Mouse (Mus musculus): ENCODE data around the gene Thap4. TPM values are rescaled to one million over a fixed set of nuclear protein-coding genes. Genes with fewer than 3 reads are reported as not detected.
A peak's percentile ranks its signal among the peaks of the same experiment; 100 is the strongest.

Thap4 gene
- polyA plus RNA-seq, 1 experiment from 2014 or later = 39.2 TPM

DNA sequence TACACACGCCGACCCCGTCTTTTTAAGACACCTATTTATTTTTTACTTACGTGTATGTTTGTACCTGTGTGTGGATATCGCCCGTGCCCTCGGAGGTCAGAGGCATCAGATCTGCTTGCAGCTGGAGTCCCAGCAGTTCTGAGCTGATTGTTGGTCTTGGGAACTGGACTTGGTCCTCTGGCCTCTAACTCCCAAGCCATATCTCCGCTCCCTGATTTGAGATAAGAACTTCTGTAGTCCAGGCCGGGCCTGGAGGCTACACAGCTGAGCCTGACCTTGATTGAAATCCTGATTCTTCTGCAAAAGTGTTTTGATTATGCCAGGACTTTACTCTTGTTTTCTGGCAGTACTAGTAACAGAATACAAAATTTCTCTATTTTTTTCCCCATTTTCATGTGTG is 61.9 kb downstream of the Thap4 start:
- Histone ChIP-seq H3K4me1 (ENCODE audit: control insufficient read depth, insufficient read depth, low read length) (0 out of 2 replicates have a peak, but pooled peaks cover 3% of the 10 kb centered on the region), H3K4me3 (replicated peaks; ENCODE audit: low read depth, low read length) (no peak overlapping the region), H3K9me3 (ENCODE audit: control insufficient read depth, low read length) (no peaks in the 10 kb centered on the region), H3K4me2 (ENCODE audit: low read length) (no peak overlapping the region), H3K27me3 (ENCODE audit: control insufficient read depth, insufficient read depth, low read length) (no peaks in the 10 kb centered on the region), H3K36me3 (ENCODE audit: control insufficient read depth, insufficient read depth, low read length) (peaks cover 22% of the 10 kb centered on the region), H3K9ac (replicated peaks; ENCODE audit: low read length) (no peak overlapping the region), H3K27ac (replicated peaks; ENCODE audit: low read depth, low read length) (no peak overlapping the region)
- DNase-seq (no peak), ATAC-seq (ENCODE audit: low FRiP score, low TSS enrichment) (no peak)
- WGBS = 96% methylated on average over 9 of the region's 9 CpGs

DNA sequence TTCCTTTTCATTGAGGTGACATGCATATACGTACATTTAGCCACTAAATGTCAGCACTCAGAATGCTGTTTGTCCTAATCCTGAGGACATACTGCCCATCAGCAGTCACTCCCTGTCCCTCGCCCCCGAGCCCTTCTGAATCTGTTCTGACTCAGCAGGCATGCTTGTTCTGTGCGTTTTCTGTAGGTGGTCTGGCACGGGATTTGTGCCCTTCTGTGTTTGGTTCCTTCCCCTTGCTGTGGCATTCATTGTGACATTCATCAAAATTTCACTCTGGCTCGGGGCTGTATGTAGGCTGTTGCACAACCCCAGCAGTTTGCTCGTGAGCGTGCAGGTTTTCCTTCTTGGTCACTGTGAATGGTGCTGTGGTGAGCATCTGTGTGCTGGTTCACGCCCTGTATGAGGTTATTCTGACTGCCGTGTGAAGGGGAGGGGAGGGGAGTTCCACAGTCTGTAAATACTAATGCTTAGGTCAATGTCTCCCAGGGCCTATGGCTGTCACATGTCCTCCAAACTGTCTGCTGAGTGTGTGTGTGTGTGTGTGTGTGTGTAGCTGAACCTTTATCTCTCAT is 62.8 kb downstream of the Thap4 start:
- no peaks in the 10 kb centered on the region for H3K9me3 ChIP-seq (ENCODE audit: control insufficient read depth, low read length)
- WGBS = 77% methylated on average over 10 of the region's 10 CpGs
- H3K36me3 ChIP-seq (ENCODE audit: control insufficient read depth, insufficient read depth, low read length) = peaks cover 19% of the 10 kb centered on the region
- H3K27ac ChIP-seq (replicated peaks; ENCODE audit: low read depth, low read length) = no peak overlapping the region
- H3K4me1 ChIP-seq (ENCODE audit: control insufficient read depth, insufficient read depth, low read length) = 0 out of 2 replicates have a peak, but pooled peaks cover 8% of the 10 kb centered on the region
- H3K27me3 ChIP-seq (ENCODE audit: control insufficient read depth, insufficient read depth, low read length) = no peaks in the 10 kb centered on the region
- no peak overlapping the region for H3K9ac ChIP-seq (replicated peaks; ENCODE audit: low read length)
- H3K4me3 ChIP-seq (replicated peaks; ENCODE audit: low read depth, low read length) = no peak overlapping the region
- no peak for DNase-seq
- no peak for ATAC-seq (ENCODE audit: low FRiP score, low TSS enrichment)
- H3K4me2 ChIP-seq (ENCODE audit: low read length) = no peak overlapping the region

DNA sequence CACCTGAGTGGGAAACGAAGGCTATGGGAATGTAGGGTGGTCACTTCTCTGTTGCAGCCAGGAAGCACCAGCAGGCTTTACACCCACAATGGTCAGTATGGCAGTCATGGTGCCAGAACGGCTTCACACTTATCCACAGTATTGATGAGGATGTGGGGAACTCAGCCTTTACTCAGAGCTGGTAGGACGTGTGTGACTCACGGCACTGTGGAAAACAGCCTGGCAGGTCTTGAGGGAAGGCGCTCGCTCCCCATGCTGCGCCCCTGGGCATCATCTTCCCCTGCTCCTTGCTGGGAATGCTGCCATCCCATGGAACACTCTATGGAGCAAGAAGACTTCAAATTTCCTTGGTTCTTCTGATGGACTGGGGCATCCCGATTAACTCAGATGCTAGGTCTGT is 63.6 kb downstream of the Thap4 start:
- 94% methylated on average over 8 of the region's 8 CpGs for WGBS
- Histone ChIP-seq H3K9me3 (ENCODE audit: control insufficient read depth, low read length) (no peaks in the 10 kb centered on the region), H3K4me1 (ENCODE audit: control insufficient read depth, insufficient read depth, low read length) (0 out of 2 replicates have a peak, but pooled peaks cover 8% of the 10 kb centered on the region), H3K4me2 (ENCODE audit: low read length) (no peak overlapping the region), H3K4me3 (replicated peaks; ENCODE audit: low read depth, low read length) (no peak overlapping the region), H3K27me3 (ENCODE audit: control insufficient read depth, insufficient read depth, low read length) (no peaks in the 10 kb centered on the region), H3K9ac (replicated peaks; ENCODE audit: low read length) (no peak overlapping the region), H3K27ac (replicated peaks; ENCODE audit: low read depth, low read length) (no peak overlapping the region), H3K36me3 (ENCODE audit: control insufficient read depth, insufficient read depth, low read length) (peaks cover 19% of the 10 kb centered on the region)
- DNase-seq (no peak), ATAC-seq (ENCODE audit: low FRiP score, low TSS enrichment) (no peak)

DNA sequence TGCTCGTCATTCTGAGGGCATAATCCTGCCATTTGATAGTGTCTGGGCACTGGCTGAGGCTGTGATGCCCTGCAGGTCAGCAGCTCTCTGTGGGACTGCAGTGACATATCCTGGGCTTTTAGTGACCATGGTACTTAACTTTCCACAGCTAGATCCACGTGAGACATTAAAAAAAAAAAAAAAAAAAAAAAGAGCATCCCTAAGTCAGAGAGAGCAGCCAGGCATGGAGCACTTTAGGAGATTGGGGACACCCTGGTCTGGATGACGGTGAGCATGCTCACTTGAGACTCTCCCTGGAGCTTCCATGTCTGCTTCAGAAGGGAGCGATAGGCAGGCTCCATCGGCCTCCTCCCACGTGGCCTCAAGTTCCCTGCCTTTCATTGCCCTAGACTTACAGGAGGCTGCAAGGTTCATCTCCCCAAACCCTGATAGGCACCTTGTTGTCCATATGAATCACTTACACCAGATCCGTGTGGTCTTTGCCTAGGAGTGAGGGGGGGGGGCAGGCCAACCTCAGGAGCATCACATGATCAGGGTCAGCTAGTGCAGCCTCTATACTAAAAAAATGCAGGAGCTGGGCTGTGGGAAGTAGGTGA is 64.7 kb downstream of the Thap4 start:
- H3K27ac ChIP-seq (replicated peaks; ENCODE audit: low read depth, low read length) = no peak overlapping the region
- H3K9me3 ChIP-seq (ENCODE audit: control insufficient read depth, low read length) = no peaks in the 10 kb centered on the region
- WGBS = 80% methylated on average over 7 of the region's 7 CpGs
- no peak overlapping the region for H3K9ac ChIP-seq (replicated peaks; ENCODE audit: low read length)
- DNase-seq = no peak
- peaks cover 11% of the 10 kb centered on the region; the same call in 1 of the 2 replicates for H3K36me3 ChIP-seq (ENCODE audit: control insufficient read depth, insufficient read depth, low read length)
- ATAC-seq (ENCODE audit: low FRiP score, low TSS enrichment) = no peak
- no peaks in the 10 kb centered on the region for H3K27me3 ChIP-seq (ENCODE audit: control insufficient read depth, insufficient read depth, low read length)
- H3K4me2 ChIP-seq (ENCODE audit: low read length) = no peak overlapping the region
- no peak overlapping the region for H3K4me3 ChIP-seq (replicated peaks; ENCODE audit: low read depth, low read length)
- 0 out of 2 replicates have a peak, but pooled peaks cover 8% of the 10 kb centered on the region for H3K4me1 ChIP-seq (ENCODE audit: control insufficient read depth, insufficient read depth, low read length)

DNA sequence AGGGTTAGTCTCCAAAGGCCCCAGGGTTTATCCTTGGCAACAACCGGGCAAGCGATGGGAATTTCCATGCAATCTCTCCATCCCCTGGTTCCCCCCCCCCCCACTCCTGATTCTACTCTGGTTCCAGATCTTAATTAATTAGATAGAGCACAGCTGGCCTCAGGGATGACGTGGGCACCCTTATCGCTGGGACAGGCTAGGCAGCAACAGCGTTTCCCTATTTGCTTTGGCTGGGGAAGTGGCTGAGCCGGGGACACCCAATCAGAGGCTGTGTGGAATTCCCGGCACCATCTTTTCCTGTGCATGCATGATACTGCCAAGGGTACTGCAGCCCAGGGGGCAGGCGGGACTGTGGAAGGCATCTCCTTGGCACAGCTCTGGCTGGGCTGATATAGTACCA is 66.5 kb downstream of the Thap4 start:
- H3K4me1 ChIP-seq (ENCODE audit: control insufficient read depth, insufficient read depth, low read length) = 0 out of 2 replicates have a peak, but pooled peaks cover 8% of the 10 kb centered on the region
- no peak overlapping the region for H3K9ac ChIP-seq (replicated peaks; ENCODE audit: low read length)
- peaks cover 7% of the 10 kb centered on the region; the same call in 1 of the 2 replicates for H3K36me3 ChIP-seq (ENCODE audit: control insufficient read depth, insufficient read depth, low read length)
- no peaks in the 10 kb centered on the region for H3K27me3 ChIP-seq (ENCODE audit: control insufficient read depth, insufficient read depth, low read length)
- DNase-seq (peak; percentile 21), ATAC-seq (ENCODE audit: low FRiP score, low TSS enrichment) (no peak)
- no peak overlapping the region for H3K4me3 ChIP-seq (replicated peaks; ENCODE audit: low read depth, low read length)
- no peak overlapping the region for H3K4me2 ChIP-seq (ENCODE audit: low read length)
- 67% methylated on average over 8 of the region's 8 CpGs for WGBS
- H3K9me3 ChIP-seq (ENCODE audit: control insufficient read depth, low read length) = no peaks in the 10 kb centered on the region
- no peak overlapping the region for H3K27ac ChIP-seq (replicated peaks; ENCODE audit: low read depth, low read length)

DNA sequence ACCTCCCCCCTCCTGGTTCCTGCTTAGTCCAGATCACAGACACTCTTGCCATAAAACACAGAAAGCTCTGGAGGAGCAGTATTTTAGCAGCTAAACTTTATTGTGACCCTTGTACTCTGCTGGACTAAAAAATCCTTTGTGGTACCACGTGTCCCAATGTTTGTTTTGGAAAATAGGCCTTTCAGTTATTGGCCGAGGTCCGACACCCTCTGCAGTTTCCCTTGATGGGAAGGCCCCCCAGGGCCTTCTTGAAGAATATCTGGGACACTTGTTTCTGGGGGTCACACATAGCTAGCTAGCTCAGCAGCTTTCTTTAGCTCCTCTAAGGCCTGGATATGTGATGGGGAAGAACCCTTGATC is 67.7 kb downstream of the Thap4 start:
- 34% methylated on average over 3 of the region's 3 CpGs for WGBS
- ATAC-seq (ENCODE audit: low FRiP score, low TSS enrichment) (no peak), DNase-seq (peak; percentile 20)
- Histone ChIP-seq H3K4me1 (ENCODE audit: control insufficient read depth, insufficient read depth, low read length) (0 out of 2 replicates have a peak, but pooled peaks cover 8% of the 10 kb centered on the region), H3K36me3 (ENCODE audit: control insufficient read depth, insufficient read depth, low read length) (peaks cover 5% of the 10 kb centered on the region; the same call in 1 of the 2 replicates), H3K27ac (replicated peaks; ENCODE audit: low read depth, low read length) (peak overlapping the region; percentile 74; the same call in 1 of the 2 replicates), H3K27me3 (ENCODE audit: control insufficient read depth, insufficient read depth, low read length) (no peaks in the 10 kb centered on the region), H3K9ac (replicated peaks; ENCODE audit: low read length) (peak overlapping the region; percentile 63), H3K4me3 (replicated peaks; ENCODE audit: low read depth, low read length) (peak overlapping the region; percentile 58), H3K4me2 (ENCODE audit: low read length) (peak overlapping the region; percentile 77), H3K9me3 (ENCODE audit: control insufficient read depth, low read length) (0 out of 2 replicates have a peak, but pooled peaks cover 3% of the 10 kb centered on the region)

DNA sequence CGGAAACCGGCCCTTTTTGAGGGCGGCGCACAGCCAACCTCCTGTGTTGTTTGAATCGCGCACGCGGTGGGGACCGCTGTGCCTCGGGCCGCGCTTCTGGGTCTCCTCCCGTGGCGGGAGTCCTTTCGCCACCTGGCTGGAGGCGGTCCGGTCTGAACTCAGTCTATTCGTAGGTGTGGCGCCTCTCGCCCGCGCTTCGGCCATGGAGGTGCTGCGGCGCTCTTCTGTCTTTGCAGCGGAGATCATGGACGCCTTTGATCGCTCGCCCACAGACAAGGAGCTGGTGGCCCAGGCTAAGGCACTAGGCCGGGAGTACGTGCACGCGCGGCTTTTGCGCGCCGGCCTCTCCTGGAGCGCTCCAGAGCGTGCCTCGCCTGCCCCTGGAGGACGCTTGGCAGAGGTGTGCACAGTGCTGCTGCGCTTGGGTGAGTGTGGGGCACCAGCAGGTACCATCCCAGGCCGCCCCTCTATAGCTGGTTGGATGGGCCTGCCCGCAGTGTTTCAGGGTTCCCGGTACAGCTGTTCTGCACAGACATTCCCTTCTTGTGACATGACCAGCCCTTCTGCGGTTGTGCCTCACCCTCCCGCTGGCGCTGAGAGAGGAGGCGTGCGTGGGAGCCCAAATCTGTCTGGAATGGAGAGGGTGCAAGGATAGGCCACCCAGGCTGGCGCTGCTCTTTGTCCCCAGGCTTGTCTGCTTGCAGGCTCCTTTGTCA is 68.3 kb downstream of the Thap4 start:
- 1% methylated on average over 51 of the region's 51 CpGs for WGBS
- H3K4me3 ChIP-seq (replicated peaks; ENCODE audit: low read depth, low read length) = peak overlapping the region; percentile 58
- DNase-seq = peak; percentile 89
- peak overlapping the region; percentile 77 for H3K4me2 ChIP-seq (ENCODE audit: low read length)
- H3K4me1 ChIP-seq (ENCODE audit: control insufficient read depth, insufficient read depth, low read length) = 0 out of 2 replicates have a peak, but pooled peaks cover 8% of the 10 kb centered on the region
- 0 out of 2 replicates have a peak, but pooled peaks cover 3% of the 10 kb centered on the region for H3K9me3 ChIP-seq (ENCODE audit: control insufficient read depth, low read length)
- ATAC-seq (ENCODE audit: low FRiP score, low TSS enrichment) = peak; percentile 85
- peak overlapping the region; percentile 63 for H3K9ac ChIP-seq (replicated peaks; ENCODE audit: low read length)
- H3K27ac ChIP-seq (replicated peaks; ENCODE audit: low read depth, low read length) = peak overlapping the region; percentile 74
- H3K36me3 ChIP-seq (ENCODE audit: control insufficient read depth, insufficient read depth, low read length) = peaks cover 4% of the 10 kb centered on the region; the same call in 1 of the 2 replicates
- H3K27me3 ChIP-seq (ENCODE audit: control insufficient read depth, insufficient read depth, low read length) = no peaks in the 10 kb centered on the region

DNA sequence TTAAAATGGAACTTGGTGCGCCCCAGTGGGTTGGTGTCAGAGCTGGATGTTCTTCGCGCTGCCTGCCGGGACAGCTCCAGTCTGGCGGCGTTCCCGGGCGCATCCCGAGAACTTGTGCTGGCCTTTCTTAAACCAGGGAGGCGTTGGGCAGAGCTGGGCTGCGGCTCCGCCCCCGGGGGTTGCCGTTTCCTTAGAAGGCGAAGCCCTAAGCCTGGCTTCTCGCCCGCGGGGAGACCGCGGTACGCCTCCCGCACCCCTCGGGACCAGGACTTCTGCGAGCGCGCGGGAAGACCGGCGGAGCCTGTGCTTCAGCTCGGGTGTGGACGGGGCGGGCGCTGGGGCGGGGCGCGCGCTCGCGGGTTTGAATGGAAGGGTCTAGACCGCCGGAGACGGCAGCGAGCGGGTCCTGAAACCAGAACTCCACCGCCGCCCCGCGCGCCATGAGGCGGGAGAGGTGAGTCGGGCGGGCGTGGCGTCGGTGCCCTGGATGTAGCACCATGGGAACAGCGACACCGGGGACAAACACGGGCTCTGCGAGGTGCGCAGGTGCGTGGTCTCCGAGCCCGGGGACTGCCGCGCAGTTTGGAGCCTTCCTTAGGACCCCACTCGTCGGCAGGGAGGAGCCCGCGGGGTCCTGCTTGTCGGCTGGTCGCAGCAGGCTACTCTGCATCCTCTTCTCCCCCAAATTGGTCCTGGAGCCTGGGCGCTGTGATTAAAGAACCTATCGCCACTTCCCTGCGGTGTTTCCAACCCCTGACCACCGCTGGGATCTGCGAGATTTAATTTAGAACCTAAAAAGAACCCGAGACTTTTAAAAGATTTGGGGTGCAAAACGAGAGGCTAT is 69.0 kb downstream of the Thap4 start, which contains the start of gene Bok:
Gene Bok, plus strand, starts transcription at position 260 of the 844 bp plus-strand sequence.
- peak within 1 kb of the TSS; percentile 63 for H3K9ac ChIP-seq (replicated peaks; ENCODE audit: low read length)
- no peaks in the 10 kb centered on the region for H3K27me3 ChIP-seq (ENCODE audit: control insufficient read depth, insufficient read depth, low read length)
- DNase-seq (peak; percentile 80), ATAC-seq (ENCODE audit: low FRiP score, low TSS enrichment) (peak; percentile 53)
- peak within 1 kb of the TSS; percentile 74 for H3K27ac ChIP-seq (replicated peaks; ENCODE audit: low read depth, low read length)
- no peaks in the 10 kb centered on the region for H3K36me3 ChIP-seq (ENCODE audit: control insufficient read depth, insufficient read depth, low read length)
- H3K9me3 ChIP-seq (ENCODE audit: control insufficient read depth, low read length) = 0 out of 2 replicates have a peak, but pooled peaks cover 3% of the 10 kb centered on the region
- H3K4me1 ChIP-seq (ENCODE audit: control insufficient read depth, insufficient read depth, low read length) = 0 out of 2 replicates have a peak, but pooled peaks cover 8% of the 10 kb centered on the region
- under 1% methylated on average over 78 of the region's 78 CpGs for WGBS
- H3K4me2 ChIP-seq (ENCODE audit: low read length) = peak within 1 kb of the TSS; percentile 77
- peak within 1 kb of the TSS; percentile 58 for H3K4me3 ChIP-seq (replicated peaks; ENCODE audit: low read depth, low read length)

Measured in midbrain, embryonic 14.5 days (tissue).